ENCODE assay signal across 10 mouse cellular contexts in the genomic region with DNA sequence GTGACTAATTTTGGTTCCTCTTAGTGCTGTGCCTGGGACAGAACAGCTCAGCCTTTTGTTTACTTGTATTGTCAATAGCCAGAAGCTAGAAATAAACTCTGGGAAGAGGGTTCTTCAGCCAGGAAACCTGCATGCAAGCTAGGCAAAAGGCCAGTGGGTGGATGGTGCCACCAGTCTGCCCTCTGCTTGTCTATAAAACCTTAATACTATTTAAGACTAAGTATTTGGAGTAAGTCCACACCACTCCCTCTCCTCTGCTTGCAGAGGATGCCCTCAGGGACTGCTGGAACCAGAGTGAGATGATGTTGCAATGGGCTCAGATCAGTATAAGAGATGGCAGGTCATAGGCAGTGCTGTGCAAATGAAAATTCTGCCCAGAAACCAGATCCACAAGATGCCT. TPM values are rescaled to one million over a fixed set of nuclear protein-coding genes. Genes with fewer than 3 reads are reported as not detected.
DNase-seq lines count a peak whose midpoint lies in the region; TF ChIP-seq lines count a peak whose summit lies in the region.
"Had no signal": no experiment of that assay in that cellular context is flagged by ENCODE, and none has a peak within 500 bp of the region (broad histone marks: within the 10 kb centered on the region; RNA-seq: fewer than 3 reads in every experiment).

No protein-coding gene starts in this region.

- intact Hi-C loops in gastrocnemius, adult 2 months (cut with DNase I) = no loop called here
- intact Hi-C loops in gastrocnemius, postnatal 14 days (cut with DNase I; ENCODE audit: low total_unique reads) = no loop called here
- intact Hi-C loops in heart, postnatal 25 days (cut with DNase I) = loop anchor here (5.0 to 10.0 kb wide), 2 partner anchors 104 to 129 kb away; no protein-coding TSS in a partner anchor

- DNase-seq in gastrocnemius, adult 2 months = peak; percentile 46
- DNase-seq in gastrocnemius, postnatal 14 days = no peak
- peak; percentile 36 for DNase-seq in Muller cell, postnatal 12 days (ENCODE audit: inconsistent ontology term)
- peak; percentile 68 to 71 for DNase-seq in cerebellum, adult 18-20 months
- DNase-seq in heart, postnatal 25 days (ENCODE audit: low spot score) = peak; percentile 27
- DNase-seq in thymus, postnatal 0 days (ENCODE audit: low spot score) = no peak
- no peak for DNase-seq in right cerebral cortex, postnatal 10 days (ENCODE audit: low spot score in 2 of 2)
- DNase-seq in layer of hippocampus, postnatal 10 days (ENCODE audit: low spot score in 2 of 2) = no peak
- DNase-seq: retina, postnatal 1 day had no signal

- TF ChIP-seq CTCF in gastrocnemius, adult 2 months (IDR thresholded peaks at IDR 0.05) = no peak

- peak overlapping the region; percentile 17 for H3K27ac ChIP-seq in gastrocnemius, adult 2 months
- H3K27ac ChIP-seq: lung, embryonic 15.5 days had no signal

- no peak overlapping the region for H3K4me3 ChIP-seq in gastrocnemius, adult 2 months
- H3K4me3 ChIP-seq: lung, embryonic 15.5 days had no signal

RNA-seq across cellular contexts. Expression of gene Nampt, which starts 53.5 kb away (rescaled TPM):
- 10 to 100 TPM; 90.3 to 94.4 TPM for total RNA-seq in gastrocnemius, adult 2 months (2021)
- total RNA-seq in gastrocnemius, postnatal 14 days (2021) = 10 to 100 TPM; 43.0 to 43.3 TPM
- 10 to 100 TPM; 88.4 to 94.6 TPM for total RNA-seq in heart, postnatal 25 days (2021)
- 23.4 and 28.4 TPM in 2 replicates for polyA plus RNA-seq in thymus, postnatal 0 days (2015; fragmentation: Nextera tagmentation; extraction: Ambion mirVana)
- total RNA-seq in layer of hippocampus, postnatal 10 days (2021) = 10 to 100 TPM; 48.1 to 48.9 TPM

Comparison
In these comparisons a context has a peak if more than half of its experiments do, and no peak if none do; other contexts are left out.
1. DNase-seq: peak in gastrocnemius, adult 2 months (single experiment), Muller cell, postnatal 12 days (single experiment), cerebellum, adult 18-20 months (2 of 2) and heart, postnatal 25 days (single experiment); none in gastrocnemius, postnatal 14 days (single experiment), thymus, postnatal 0 days (single experiment), right cerebral cortex, postnatal 10 days (0 of 2) and layer of hippocampus, postnatal 10 days (0 of 2).